Mouse (Mus musculus): Measurements from ENCODE around the gene Esrrg.

GRCm38 (mm10) chr1:187794240-187794930 is 185.8 kb downstream of the Esrrg start:
- no peak for TF ChIP-seq CTCF (IDR thresholded peaks at IDR 0.05; ENCODE audit: low read depth, low read length)
- no peak for TF ChIP-seq POLR2A (IDR thresholded peaks at IDR 0.05; ENCODE audit: extremely low read depth, insufficient read depth, low read length)

All from liver, adult 2 months (tissue).